Mouse (Mus musculus): ENCODE results near the gene Sp9. TPM values are rescaled to one million over a fixed set of nuclear protein-coding genes. Genes with fewer than 3 reads are reported as not detected.

Gene Sp9
- polyA plus RNA-seq, 1 experiment, result not detected

- peak; percentile 29 for DNase-seq
- 1% methylated on average over 110 of the region's 110 CpGs for WGBS
- TF ChIP-seq CTCF (IDR thresholded peaks at IDR 0.05; ENCODE audit: insufficient read depth, low read length) (no peak), POLR2A (IDR thresholded peaks at IDR 0.05; ENCODE audit: borderline replicate concordance, extremely low read depth, low read depth, low read length) (no peak)
- Histone ChIP-seq H3K4me1 (ENCODE audit: control insufficient read depth, insufficient read depth, low read length) (peaks cover 17% of the 10 kb centered on the region), H3K4me3 (replicated peaks; ENCODE audit: extremely low read depth, low read depth, low read length) (no peak overlapping the region)
Measured at GRCm38 (mm10) chr2:73273249-73274118, 1.8 kb downstream of the Sp9 start.

DNA sequence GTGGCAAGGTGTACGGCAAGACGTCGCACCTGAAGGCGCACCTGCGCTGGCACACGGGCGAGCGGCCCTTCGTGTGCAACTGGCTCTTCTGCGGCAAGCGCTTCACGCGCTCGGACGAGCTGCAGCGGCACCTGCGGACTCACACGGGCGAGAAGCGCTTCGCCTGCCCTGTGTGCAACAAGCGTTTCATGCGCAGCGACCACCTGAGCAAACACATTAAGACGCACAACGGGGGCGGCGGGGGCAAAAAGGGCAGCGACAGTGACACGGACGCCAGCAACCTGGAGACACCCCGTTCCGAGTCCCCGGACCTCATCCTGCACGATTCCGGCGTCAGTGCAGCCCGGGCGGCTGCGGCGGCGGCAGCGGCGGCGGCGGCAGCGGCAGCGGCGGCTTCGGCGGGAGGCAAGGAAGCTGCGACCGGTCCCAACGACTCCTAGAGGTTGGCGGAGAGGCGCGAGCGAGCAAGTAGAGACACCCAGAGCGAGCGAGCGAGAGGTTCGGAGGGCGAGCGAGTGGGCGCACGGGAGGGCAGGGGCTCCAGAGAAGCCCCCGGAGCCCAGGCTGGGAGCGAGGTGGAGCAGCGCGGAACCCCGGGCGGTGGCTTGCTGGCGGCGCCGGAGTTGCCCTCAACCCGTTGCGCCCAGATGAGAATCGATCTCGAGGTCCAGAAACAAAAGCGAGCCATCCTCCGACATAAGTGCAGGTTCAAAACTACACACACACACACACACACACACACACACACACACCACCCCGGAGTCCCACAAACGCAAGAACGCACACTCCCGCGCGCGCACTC, 2.6 kb downstream of the Sp9 start:
- TF ChIP-seq POLR2A (IDR thresholded peaks at IDR 0.05; ENCODE audit: borderline replicate concordance, extremely low read depth, low read depth, low read length) (no peak), CTCF (IDR thresholded peaks at IDR 0.05; ENCODE audit: insufficient read depth, low read length) (no peak)
- 2% methylated on average over 88 of the region's 88 CpGs for WGBS
- H3K4me1 ChIP-seq (ENCODE audit: control insufficient read depth, insufficient read depth, low read length), result peaks cover 17% of the 10 kb centered on the region
- peak; percentile 63 for DNase-seq
- H3K4me3 ChIP-seq (replicated peaks; ENCODE audit: extremely low read depth, low read depth, low read length), result no peak overlapping the region

- TF ChIP-seq CTCF (IDR thresholded peaks at IDR 0.05; ENCODE audit: insufficient read depth, low read length) (no peak), POLR2A (IDR thresholded peaks at IDR 0.05; ENCODE audit: borderline replicate concordance, extremely low read depth, low read depth, low read length) (no peak)
- no peak for DNase-seq
- no peak overlapping the region for H3K4me3 ChIP-seq (replicated peaks; ENCODE audit: extremely low read depth, low read depth, low read length)
- H3K4me1 ChIP-seq (ENCODE audit: control insufficient read depth, insufficient read depth, low read length), result peaks cover 17% of the 10 kb centered on the region
- WGBS, result 22% methylated on average over 8 of the region's 8 CpGs
Measured at GRCm38 (mm10) chr2:73275261-73276040, 3.7 kb downstream of the Sp9 start.

DNA sequence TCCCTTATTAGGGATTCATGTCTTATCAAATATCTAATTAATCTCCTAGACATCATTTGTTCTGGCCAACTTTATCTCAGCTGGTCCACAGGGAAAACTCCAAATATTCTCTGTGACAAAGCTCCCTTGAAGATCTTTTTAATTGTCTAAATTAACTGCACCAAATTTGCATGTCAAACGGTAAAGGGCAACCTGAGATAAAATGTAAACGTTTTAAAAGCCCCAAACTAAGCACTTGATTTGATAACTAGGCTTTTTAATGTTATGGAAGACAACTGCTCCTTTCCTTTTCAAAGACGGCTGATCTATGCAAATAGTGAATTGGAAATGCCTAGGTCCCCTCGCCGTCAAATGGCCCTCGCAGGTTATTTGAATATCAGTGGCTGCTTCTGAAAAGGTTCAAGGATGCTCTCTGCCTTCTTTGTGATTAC, 4.4 kb downstream of the Sp9 start:
- H3K4me1 ChIP-seq (ENCODE audit: control insufficient read depth, insufficient read depth, low read length), result peaks cover 17% of the 10 kb centered on the region
- DNase-seq, result no peak

GRCm38 (mm10) chr2:73277021-73277708, 5.4 kb downstream of the Sp9 start:
- peaks cover 13% of the 10 kb centered on the region for H3K4me1 ChIP-seq (ENCODE audit: control insufficient read depth, insufficient read depth, low read length)
- DNase-seq, result peak; percentile 24
- TF ChIP-seq CTCF (IDR thresholded peaks at IDR 0.05; ENCODE audit: insufficient read depth, low read length), result no peak
- TF ChIP-seq POLR2A (IDR thresholded peaks at IDR 0.05; ENCODE audit: borderline replicate concordance, extremely low read depth, low read depth, low read length), result no peak
- WGBS, result 8% methylated on average over 38 of the region's 38 CpGs
- no peak overlapping the region for H3K4me3 ChIP-seq (replicated peaks; ENCODE audit: extremely low read depth, low read depth, low read length)

More for the DNA sequence above, 4.4 kb downstream of the Sp9 start:
- TF ChIP-seq POLR2A (IDR thresholded peaks at IDR 0.05; ENCODE audit: borderline replicate concordance, extremely low read depth, low read depth, low read length) (no peak), CTCF (IDR thresholded peaks at IDR 0.05; ENCODE audit: insufficient read depth, low read length) (no peak)
- 7% methylated on average over 6 of the region's 6 CpGs for WGBS
- H3K4me3 ChIP-seq (replicated peaks; ENCODE audit: extremely low read depth, low read depth, low read length), result no peak overlapping the region

- peak; percentile 36 for DNase-seq
- 7% methylated on average over 18 of the region's 18 CpGs for WGBS
- Histone ChIP-seq H3K4me3 (replicated peaks; ENCODE audit: extremely low read depth, low read depth, low read length) (no peak overlapping the region), H3K4me1 (ENCODE audit: control insufficient read depth, insufficient read depth, low read length) (peaks cover 13% of the 10 kb centered on the region)
- TF ChIP-seq CTCF (IDR thresholded peaks at IDR 0.05; ENCODE audit: insufficient read depth, low read length) (no peak), POLR2A (IDR thresholded peaks at IDR 0.05; ENCODE audit: borderline replicate concordance, extremely low read depth, low read depth, low read length) (no peak)
Measured at GRCm38 (mm10) chr2:73277709-73278075, 6.0 kb downstream of the Sp9 start.

GRCm38 (mm10) chr2:73278131-73278854, 6.6 kb downstream of the Sp9 start:
- 3% methylated on average over 20 of the region's 20 CpGs for WGBS
- peak; percentile 81 for DNase-seq
- no peak overlapping the region for H3K4me3 ChIP-seq (replicated peaks; ENCODE audit: extremely low read depth, low read depth, low read length)
- TF ChIP-seq CTCF (IDR thresholded peaks at IDR 0.05; ENCODE audit: insufficient read depth, low read length) (peak; percentile 83), POLR2A (IDR thresholded peaks at IDR 0.05; ENCODE audit: borderline replicate concordance, extremely low read depth, low read depth, low read length) (no peak)
- peaks cover 8% of the 10 kb centered on the region for H3K4me1 ChIP-seq (ENCODE audit: control insufficient read depth, insufficient read depth, low read length)

DNA sequence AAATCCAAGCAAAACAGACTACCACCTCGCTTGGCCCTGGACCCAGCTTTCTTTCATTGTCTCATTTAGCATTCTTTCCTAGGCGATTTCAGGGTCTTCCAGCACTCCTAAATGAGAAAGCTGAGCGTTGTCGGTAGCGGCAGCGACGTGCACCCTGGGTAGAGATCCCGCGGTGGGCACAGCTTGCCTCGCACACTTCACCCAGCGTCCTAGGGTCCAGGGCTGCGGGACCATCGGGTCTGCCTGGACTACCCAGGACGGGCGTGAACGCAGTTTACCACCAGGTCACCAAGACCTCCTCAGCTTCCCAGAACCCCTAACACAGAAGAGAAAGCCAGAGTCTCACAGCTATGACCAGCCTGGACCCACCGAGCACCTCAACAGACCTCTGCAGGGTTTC, 7.1 kb downstream of the Sp9 start:
- WGBS, result 6% methylated on average over 17 of the region's 17 CpGs

More for the DNA sequence above, 7.1 kb downstream of the Sp9 start:
- Histone ChIP-seq H3K4me3 (replicated peaks; ENCODE audit: extremely low read depth, low read depth, low read length) (no peak overlapping the region), H3K4me1 (ENCODE audit: control insufficient read depth, insufficient read depth, low read length) (peaks cover 8% of the 10 kb centered on the region)
- no peak for DNase-seq
- TF ChIP-seq CTCF (IDR thresholded peaks at IDR 0.05; ENCODE audit: insufficient read depth, low read length), result no peak
- no peak for TF ChIP-seq POLR2A (IDR thresholded peaks at IDR 0.05; ENCODE audit: borderline replicate concordance, extremely low read depth, low read depth, low read length)
